ENCODE assay signal across 14 mouse cellular contexts in genomic region chr17:12718251-12718650, GRCm38 (mm10). TPM values are rescaled to one million over a fixed set of nuclear protein-coding genes. Genes with fewer than 3 reads are reported as not detected.
DNase-seq lines count a peak whose midpoint lies in the region; ATAC-seq and TF ChIP-seq lines count a peak whose summit lies in the region.
"Had no signal": no experiment of that assay in that cellular context is flagged by ENCODE, and none has a peak within 500 bp of the region (broad histone marks: within the 10 kb centered on the region; RNA-seq: fewer than 3 reads in every experiment).

No protein-coding gene starts in this region.

- DNase-seq in heart, adult 9 months (ENCODE audit: low spot score in 2 of 2): peak; percentile 15 to 39
- DNase-seq in heart, embryonic 10.5 days (ENCODE audit: low spot score): no peak
- DNase-seq in left cerebral cortex, adult 2 months (ENCODE audit: extremely low spot score in 1 of 2, low spot score in 2 of 2): no peak
- no peak for DNase-seq in left cerebral cortex, adult 11 months (ENCODE audit: low spot score)
- DNase-seq in cerebellum, adult 18-20 months: peak; percentile 67 to 70
- DNase-seq in spleen, adult 12 weeks (ENCODE audit: low spot score): no peak
- no peak for DNase-seq in frontal cortex, postnatal 10 days (ENCODE audit: low spot score in 2 of 2)
- DNase-seq: liver, embryonic 13.5 days; thymus, postnatal 36 days had no signal

- peak; percentile 68 for ATAC-seq in embryonic facial prominence, embryonic 15.5 days (ENCODE audit: insufficient number of reproducible peaks, low FRiP score, low TSS enrichment, low read depth)

- H3K36me3 ChIP-seq in heart, embryonic 10.5 days: peaks cover 95% of the 10 kb centered on the region
- peaks cover 62% of the 10 kb centered on the region for H3K36me3 ChIP-seq in embryonic facial prominence, embryonic 15.5 days

- WGBS in heart, embryonic 10.5 days: 80% methylated on average over 7 of the region's 7 CpGs
- 33% methylated on average over 7 of the region's 7 CpGs for WGBS in embryonic facial prominence, embryonic 15.5 days

- H3K4me3 ChIP-seq in heart, embryonic 10.5 days: no peak overlapping the region
- H3K4me3 ChIP-seq in left cerebral cortex, adult 2 months: no peak overlapping the region
- H3K4me3 ChIP-seq in embryonic facial prominence, embryonic 15.5 days (replicated peaks): no peak overlapping the region
- H3K4me3 ChIP-seq: liver, embryonic 13.5 days; midbrain, embryonic 10.5 days had no signal

- H3K4me2 ChIP-seq in embryonic facial prominence, embryonic 15.5 days (replicated peaks): no peak overlapping the region
- H3K4me2 ChIP-seq: liver, embryonic 13.5 days had no signal

- intact Hi-C loops in left cerebral cortex, adult 2 months (cut with DNase I): no loop called here

- no peak for TF ChIP-seq CTCF in left cerebral cortex, adult 2 months (IDR thresholded peaks at IDR 0.05)

- H3K9me3 ChIP-seq in heart, embryonic 10.5 days: no peaks in the 10 kb centered on the region
- no peaks in the 10 kb centered on the region for H3K9me3 ChIP-seq in embryonic facial prominence, embryonic 15.5 days (replicated peaks)
- H3K9me3 ChIP-seq: liver, embryonic 13.5 days; midbrain, embryonic 10.5 days had no signal

- no peak overlapping the region for H3K9ac ChIP-seq in embryonic facial prominence, embryonic 15.5 days
- H3K9ac ChIP-seq: liver, embryonic 13.5 days had no signal

- peaks cover 41% of the 10 kb centered on the region for H3K4me1 ChIP-seq in heart, embryonic 10.5 days
- H3K4me1 ChIP-seq in embryonic facial prominence, embryonic 15.5 days: peaks cover 38% of the 10 kb centered on the region
- H3K4me1 ChIP-seq: midbrain, embryonic 10.5 days had no signal

- H3K27ac ChIP-seq in heart, embryonic 10.5 days: no peak overlapping the region
- H3K27ac ChIP-seq in left cerebral cortex, adult 2 months: peak overlapping the region; percentile 36
- H3K27ac ChIP-seq in embryonic facial prominence, embryonic 15.5 days (replicated peaks): peak overlapping the region; percentile 81
- H3K27ac ChIP-seq: liver, embryonic 13.5 days; midbrain, embryonic 10.5 days had no signal

- no peaks in the 10 kb centered on the region for H3K27me3 ChIP-seq in heart, embryonic 10.5 days (ENCODE audit: insufficient read depth, poor library complexity, severe bottlenecking)
- H3K27me3 ChIP-seq in embryonic facial prominence, embryonic 15.5 days: no peaks in the 10 kb centered on the region
- H3K27me3 ChIP-seq: CH12.LX had no signal

RNA-seq across cellular contexts. Expression of gene Slc22a1, which starts 42.6 kb away (rescaled TPM):
- polyA plus RNA-seq in heart, embryonic 10.5 days (2016; fragmentation: Nextera tagmentation; extraction: Ambion mirVana): 0.39 and 1.1 TPM in 2 replicates
- under 1 TPM; 0.61 to 0.96 TPM for total RNA-seq in left cerebral cortex, adult 2 months (2021)
- 0.44 and 0.89 TPM in 2 replicates for polyA plus RNA-seq in embryonic facial prominence, embryonic 15.5 days (2015; fragmentation: Nextera tagmentation; extraction: Ambion mirVana)
- total RNA-seq: hematopoietic stem cell, adult 5-6 weeks had no signal
- polyA plus RNA-seq: liver, embryonic 13.5 days; midbrain, embryonic 10.5 days; neural tube, embryonic 14.5 days had no signal

RNA-seq across cellular contexts. Expression of gene Igf2r, which starts 51.2 kb away (rescaled TPM):
- 141 and 272 TPM in 2 replicates for polyA plus RNA-seq in heart, embryonic 10.5 days (2016; fragmentation: Nextera tagmentation; extraction: Ambion mirVana)
- 10 to 100 TPM; 29.1 to 29.3 TPM for total RNA-seq in left cerebral cortex, adult 2 months (2021)
- polyA plus RNA-seq in embryonic facial prominence, embryonic 15.5 days (2015; fragmentation: Nextera tagmentation; extraction: Ambion mirVana): 39.8 and 44.2 TPM in 2 replicates

Comparison
In these comparisons a context has a peak if more than half of its experiments do, and no peak if none do; other contexts are left out.
1. DNase-seq: peak in heart, adult 9 months (2 of 2) and cerebellum, adult 18-20 months (2 of 2); none in heart, embryonic 10.5 days (single experiment), left cerebral cortex, adult 2 months (0 of 2), left cerebral cortex, adult 11 months (single experiment), spleen, adult 12 weeks (single experiment) and frontal cortex, postnatal 10 days (0 of 2).